Mouse (Mus musculus) heart, embryonic 10.5 days (tissue): ENCODE data around the gene Fstl3. TPM values are rescaled to one million over a fixed set of nuclear protein-coding genes. Genes with fewer than 3 reads are reported as not detected.

ENCODE experiments used
- DNase-seq: peaks from one replicate; pipeline ENCODE4 v3.0.0-alpha.2; 2017; ENCODE audit warnings: low spot score
- H3K27ac ChIP-seq: fragments of 300-500 bp; sonication (generic); 2 replicates; pipeline ENCODE4 v1.5.1; 2016; ENCODE audit warnings: mild to moderate bottlenecking
- H3K27me3 ChIP-seq: fragments of 300-500 bp; sonication (generic); 2 replicates; pipeline ENCODE4 v1.6.1; 2016; ENCODE audit warnings: mild to moderate bottlenecking; ENCODE audit not compliant: poor library complexity, insufficient read depth, severe bottlenecking
- H3K36me3 ChIP-seq: fragments of 300-500 bp; sonication (generic); 2 replicates; pipeline ENCODE4 v1.6.1; 2016; ENCODE audit warnings: mild to moderate bottlenecking, moderate library complexity
- H3K4me1 ChIP-seq: fragments of 300-500 bp; sonication (generic); 2 replicates; pipeline ENCODE4 v1.6.1; 2016; ENCODE audit warnings: mild to moderate bottlenecking
- H3K4me3 ChIP-seq: fragments of 300-500 bp; sonication (generic); 2 replicates; pipeline ENCODE4 v1.5.1; 2016; ENCODE audit warnings: mild to moderate bottlenecking, moderate library complexity
- H3K9me3 ChIP-seq: fragments of 300-500 bp; sonication (generic); 2 replicates; pipeline ENCODE4 v1.6.1; 2016; ENCODE audit warnings: mild to moderate bottlenecking, moderate library complexity
- WGBS: fragments of 180-500 bp; shearing (Covaris S2); methylation state at CpG from one replicate; pipeline ENCODE4 v1.1.7; 2016; 5-methylcytosine and 5-hydroxymethylcytosine counted together
- polyA plus RNA-seq: library from polyadenylated mRNA; unstranded; fragments of >200 nt; fragmentation: Nextera tagmentation; extraction: Ambion mirVana; gene quantifications from 2 replicates; pipeline ENCODE4 v1.2.1, GENCODE M21; 2016

Fstl3 gene
- polyA plus RNA-seq, 1 experiment from 2014 or later, result 7.9 TPM

DNA sequence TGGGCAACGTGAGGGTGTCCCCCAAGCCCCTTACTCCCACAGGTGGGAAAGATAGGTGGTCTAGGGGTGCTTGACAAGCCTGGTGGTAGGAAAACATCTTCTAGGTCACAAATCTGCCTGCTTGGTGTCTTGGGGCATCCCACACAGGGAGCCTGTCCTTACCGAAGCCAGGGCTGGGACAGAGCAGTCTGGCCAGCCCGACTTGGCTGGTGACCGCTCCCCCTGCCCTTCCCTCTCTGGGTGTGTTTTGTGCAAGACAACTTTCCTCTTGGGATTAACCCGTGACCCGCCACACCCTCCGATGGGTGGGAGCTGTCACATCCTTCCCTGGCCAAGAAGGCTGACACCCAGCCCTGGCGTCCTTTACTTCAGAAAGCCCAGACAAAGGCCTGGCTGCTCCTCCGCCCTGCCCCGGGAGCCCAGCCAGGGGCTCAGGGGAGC, 17.4 kb downstream of the Fstl3 start:
- Histone ChIP-seq H3K27me3 (no peaks in the 10 kb centered on the region), H3K4me3 (peak overlapping the region; percentile 89), H3K9me3 (no peaks in the 10 kb centered on the region), H3K4me1 (peaks cover 34% of the 10 kb centered on the region), H3K27ac (peak overlapping the region; percentile 93), H3K36me3 (no peaks in the 10 kb centered on the region)
- DNase-seq, result no peak
- WGBS, result 12% methylated on average over 10 of the region's 10 CpGs

DNA sequence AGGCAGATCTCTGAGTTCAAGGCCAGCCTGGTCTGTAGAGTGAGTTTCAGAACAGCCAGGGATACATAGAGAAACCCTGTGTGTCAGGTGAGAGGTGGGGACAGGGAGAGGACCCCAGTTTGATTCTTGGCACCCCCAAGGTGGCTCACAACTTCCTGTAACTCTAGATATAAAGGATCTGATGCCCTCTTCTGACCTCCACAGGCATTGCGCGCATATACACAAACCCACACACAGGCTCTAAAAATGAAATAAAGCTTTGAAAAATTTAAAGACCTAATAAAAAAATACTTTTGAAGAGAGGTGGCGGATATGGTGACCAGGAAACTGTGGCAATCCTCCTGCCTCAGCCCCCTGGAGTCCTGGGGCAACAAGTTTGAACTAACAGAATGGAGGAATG, 18.8 kb downstream of the Fstl3 start:
- H3K27me3 ChIP-seq, result no peaks in the 10 kb centered on the region
- no peak for DNase-seq
- no peak overlapping the region for H3K27ac ChIP-seq
- peaks cover 40% of the 10 kb centered on the region for H3K4me1 ChIP-seq
- no peaks in the 10 kb centered on the region for H3K36me3 ChIP-seq
- 0 out of 2 replicates have a peak overlapping the region, but pooled peaks have one; percentile 8 for H3K4me3 ChIP-seq
- 95% methylated on average over 3 of the region's 3 CpGs for WGBS
- H3K9me3 ChIP-seq, result no peaks in the 10 kb centered on the region

DNA sequence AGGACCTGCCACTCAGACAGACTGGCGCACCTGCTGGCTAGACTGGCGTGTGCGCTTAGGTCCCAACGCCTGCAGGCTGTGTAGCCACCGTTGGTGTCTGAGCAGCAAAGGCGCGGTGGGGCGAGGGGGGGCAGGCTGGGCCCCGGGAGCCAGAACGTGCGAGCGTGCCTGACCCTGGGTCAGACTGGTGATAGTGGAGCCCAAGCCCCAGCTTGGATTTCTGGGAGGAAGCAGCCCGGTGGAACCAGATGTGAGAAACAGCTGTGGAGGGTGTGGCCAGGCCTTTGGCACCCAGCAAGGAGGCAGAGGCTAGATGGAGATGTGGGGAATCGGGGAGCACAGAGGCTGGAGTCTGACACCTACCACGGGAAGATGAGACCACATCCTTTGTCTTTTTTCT, 20.3 kb downstream of the Fstl3 start:
- DNase-seq, result no peak
- no peaks in the 10 kb centered on the region for H3K36me3 ChIP-seq
- no peak overlapping the region for H3K4me3 ChIP-seq
- H3K9me3 ChIP-seq, result no peaks in the 10 kb centered on the region
- whole genome bisulfite sequencing, result 34% methylated on average over 15 of the region's 15 CpGs
- no peaks in the 10 kb centered on the region for H3K27me3 ChIP-seq
- H3K27ac ChIP-seq, result no peak overlapping the region; the same call in 1 of the 2 replicates
- peaks cover 50% of the 10 kb centered on the region for H3K4me1 ChIP-seq

DNA sequence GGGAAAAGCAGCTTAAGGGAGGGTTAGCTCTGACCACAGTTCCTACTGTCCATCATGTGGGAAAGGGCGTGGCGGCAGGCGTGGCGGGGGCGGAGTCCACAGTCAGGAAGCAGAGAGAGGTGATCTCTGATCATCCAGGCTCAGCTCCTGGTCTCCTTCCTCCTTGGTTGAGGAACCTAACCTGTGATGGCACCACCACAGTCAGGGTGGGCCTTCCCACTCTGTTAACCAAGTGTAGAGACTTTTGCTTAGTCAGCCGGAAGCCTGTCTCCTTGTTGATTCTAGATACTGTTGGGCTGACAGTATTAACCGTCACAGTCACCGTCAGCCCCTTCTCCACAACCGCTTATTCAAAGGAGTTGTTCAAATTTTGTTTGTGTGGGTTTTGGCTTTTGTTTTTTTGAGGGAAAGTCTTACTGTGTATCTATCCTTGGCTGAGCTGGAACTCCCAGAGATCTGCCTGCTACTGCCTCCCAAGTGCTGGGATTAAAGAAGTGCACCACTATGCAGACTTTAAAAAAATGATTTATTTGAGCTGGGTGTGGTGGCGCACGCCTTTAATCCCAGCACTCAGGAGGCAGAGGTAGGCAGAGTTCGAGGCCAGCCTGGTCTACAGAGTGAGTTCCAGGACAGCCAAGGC, 21.3 kb downstream of the Fstl3 start:
- 74% methylated on average over 12 of the region's 12 CpGs for WGBS
- no peak for DNase-seq
- H3K4me1 ChIP-seq, result peaks cover 57% of the 10 kb centered on the region
- H3K27me3 ChIP-seq, result no peaks in the 10 kb centered on the region
- H3K4me3 ChIP-seq, result 0 out of 2 replicates have a peak overlapping the region, but pooled peaks have one; percentile 0
- no peaks in the 10 kb centered on the region for H3K9me3 ChIP-seq
- H3K27ac ChIP-seq, result no peak overlapping the region
- no peaks in the 10 kb centered on the region for H3K36me3 ChIP-seq

DNA sequence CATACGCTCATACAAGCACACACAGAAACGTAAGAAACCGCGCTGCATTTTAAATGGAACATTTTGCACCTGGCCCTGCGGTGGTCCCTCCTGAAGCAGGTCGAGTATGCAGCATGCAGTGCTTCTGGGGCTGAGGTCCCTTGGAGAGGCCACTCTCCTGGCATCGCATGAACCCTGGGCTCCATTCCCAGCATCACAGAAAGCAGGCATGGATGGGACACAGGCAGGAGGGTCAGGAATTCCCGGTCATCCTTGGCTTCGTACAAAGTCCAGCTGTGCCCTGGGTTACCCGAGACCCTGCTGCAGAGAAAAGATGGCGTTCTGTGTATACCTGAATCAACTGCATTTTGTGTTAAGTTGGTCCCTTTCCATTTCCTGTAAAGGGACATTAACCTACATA, 23.4 kb downstream of the Fstl3 start:
- peaks cover 56% of the 10 kb centered on the region for H3K4me1 ChIP-seq
- no peaks in the 10 kb centered on the region for H3K27me3 ChIP-seq
- H3K9me3 ChIP-seq, result no peaks in the 10 kb centered on the region
- 84% methylated on average over 11 of the region's 11 CpGs for WGBS
- H3K4me3 ChIP-seq, result no peak overlapping the region
- no peak for DNase-seq
- H3K36me3 ChIP-seq, result peaks cover 2% of the 10 kb centered on the region; the same call in 1 of the 2 replicates
- peak overlapping the region; percentile 52; the same call in 1 of the 2 replicates for H3K27ac ChIP-seq

DNA sequence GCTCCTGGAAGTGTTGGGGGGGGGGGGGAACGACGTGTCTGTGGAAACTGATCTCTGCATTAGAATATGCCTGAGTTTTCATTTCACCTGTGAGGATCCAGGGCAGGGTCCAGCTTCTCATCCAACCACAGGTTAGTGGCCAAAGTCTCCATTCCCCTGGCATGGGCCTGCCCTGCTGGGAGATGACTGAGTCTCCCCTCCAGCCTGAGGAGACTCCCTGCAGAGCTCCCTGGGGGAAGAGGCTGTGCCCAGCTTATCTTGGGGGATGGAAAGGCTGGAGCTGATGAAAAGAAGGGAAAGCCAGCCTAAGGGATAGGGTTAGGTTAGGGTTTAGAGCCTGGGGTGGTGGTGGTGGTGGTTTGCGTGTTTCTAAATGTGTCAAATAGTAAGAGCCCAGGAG, 24.8 kb downstream of the Fstl3 start:
- Histone ChIP-seq H3K27me3 (no peaks in the 10 kb centered on the region), H3K27ac (peak overlapping the region; percentile 76), H3K9me3 (no peaks in the 10 kb centered on the region), H3K4me1 (peaks cover 67% of the 10 kb centered on the region), H3K36me3 (peaks cover 3% of the 10 kb centered on the region; the same call in 1 of the 2 replicates), H3K4me3 (0 out of 2 replicates have a peak overlapping the region, but pooled peaks have one; percentile 30)
- no peak for DNase-seq
- 11% methylated on average over 3 of the region's 3 CpGs for WGBS

DNA sequence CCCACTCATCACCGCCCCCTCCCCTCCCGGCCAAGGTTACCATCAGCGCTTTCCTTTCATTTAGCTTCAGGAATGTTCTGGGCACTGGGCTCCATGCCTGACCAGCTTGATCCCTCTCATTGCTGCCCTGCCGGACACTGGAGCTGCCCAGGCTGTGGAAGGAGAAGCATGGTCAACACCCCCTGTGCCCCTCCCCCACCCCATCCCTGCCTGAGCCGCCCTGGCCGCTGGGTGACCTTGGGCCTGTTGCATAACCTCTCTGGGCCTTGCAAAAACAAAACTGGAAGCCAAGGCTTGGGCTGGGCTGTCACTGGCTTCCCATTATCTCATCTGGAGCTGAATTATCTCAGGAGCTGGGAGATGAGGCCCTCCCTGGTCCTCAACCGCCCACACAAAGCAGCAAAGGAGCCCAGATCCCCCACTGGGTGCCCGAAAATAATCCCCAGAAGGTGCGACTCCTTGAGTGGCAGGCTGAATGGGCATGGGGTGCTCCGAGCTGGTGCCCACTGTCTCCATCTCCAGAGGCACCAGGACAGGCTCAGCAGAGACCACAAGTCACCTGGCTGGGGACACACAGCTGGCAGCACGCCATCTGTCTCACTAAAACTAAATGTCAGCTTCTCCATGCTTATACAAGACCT, 25.4 kb downstream of the Fstl3 start:
- WGBS, result 22% methylated on average over 11 of the region's 11 CpGs
- Histone ChIP-seq H3K36me3 (peaks cover 4% of the 10 kb centered on the region; the same call in 1 of the 2 replicates), H3K9me3 (no peaks in the 10 kb centered on the region), H3K27ac (peak overlapping the region; percentile 76), H3K27me3 (no peaks in the 10 kb centered on the region), H3K4me3 (peak overlapping the region; percentile 30), H3K4me1 (peaks cover 68% of the 10 kb centered on the region)
- no peak for DNase-seq

DNA sequence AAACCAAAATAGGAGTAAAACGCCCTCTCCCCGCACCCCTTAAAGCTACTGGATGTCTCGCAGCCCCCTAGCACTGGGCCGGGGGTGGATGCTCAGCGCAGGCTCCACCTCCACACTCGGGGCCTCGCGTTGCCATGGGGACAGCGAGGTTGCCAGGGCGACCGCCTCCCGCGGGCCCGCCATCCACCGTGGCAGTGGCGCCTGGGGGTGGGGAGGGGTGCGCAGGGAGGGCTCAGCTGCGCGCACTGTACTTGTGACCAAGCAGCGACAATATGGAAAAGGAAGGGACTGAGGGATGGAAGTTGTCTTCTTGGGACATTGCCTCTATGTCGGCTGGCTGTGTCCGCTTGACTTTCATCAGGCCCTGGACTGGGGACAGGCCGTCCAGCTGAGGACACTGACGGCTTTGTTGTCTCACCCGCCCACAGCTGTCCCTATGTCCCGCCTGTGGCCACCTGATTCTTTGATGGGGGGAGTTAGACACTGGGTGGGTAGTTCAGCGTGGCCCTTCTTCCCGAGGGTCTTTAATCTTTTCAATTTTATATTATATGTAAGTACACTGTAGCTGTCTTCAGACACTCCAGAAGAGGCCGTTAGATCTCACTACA, 26.7 kb downstream of the Fstl3 start:
- H3K9me3 ChIP-seq, result no peaks in the 10 kb centered on the region
- H3K27ac ChIP-seq, result peak overlapping the region; percentile 76
- H3K4me1 ChIP-seq, result peaks cover 69% of the 10 kb centered on the region
- no peaks in the 10 kb centered on the region for H3K27me3 ChIP-seq
- H3K36me3 ChIP-seq, result peaks cover 11% of the 10 kb centered on the region
- DNase-seq, result no peak
- H3K4me3 ChIP-seq, result peak overlapping the region; percentile 34; the same call in 1 of the 2 replicates
- WGBS, result 15% methylated on average over 29 of the region's 29 CpGs

DNA sequence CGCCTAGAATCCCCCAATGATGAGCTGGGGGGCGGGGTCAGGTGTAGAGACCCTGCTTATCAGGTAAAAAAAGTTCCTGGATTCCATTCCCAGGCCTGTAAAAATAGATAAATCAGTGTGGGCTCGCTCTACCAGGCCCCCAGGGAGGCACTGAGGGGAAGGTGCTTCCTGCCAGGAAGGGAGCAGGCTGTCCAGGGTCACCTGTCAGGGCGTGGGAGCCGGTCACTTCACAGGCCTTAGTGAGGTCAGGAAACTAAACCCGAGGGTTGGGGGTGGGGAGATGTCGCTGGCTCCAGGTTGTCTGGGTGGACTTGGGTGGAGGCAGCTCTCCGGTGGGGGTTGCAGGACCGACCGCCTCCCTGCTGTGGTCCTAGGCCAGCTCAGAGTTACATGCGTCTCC, 28.6 kb downstream of the Fstl3 start:
- peaks cover 22% of the 10 kb centered on the region for H3K36me3 ChIP-seq
- H3K4me3 ChIP-seq, result peak overlapping the region; percentile 25; the same call in 1 of the 2 replicates
- H3K27me3 ChIP-seq, result no peaks in the 10 kb centered on the region
- WGBS, result 19% methylated on average over 11 of the region's 11 CpGs
- DNase-seq, result no peak
- H3K4me1 ChIP-seq, result peaks cover 65% of the 10 kb centered on the region
- H3K27ac ChIP-seq, result peak overlapping the region; percentile 81
- H3K9me3 ChIP-seq, result no peaks in the 10 kb centered on the region

DNA sequence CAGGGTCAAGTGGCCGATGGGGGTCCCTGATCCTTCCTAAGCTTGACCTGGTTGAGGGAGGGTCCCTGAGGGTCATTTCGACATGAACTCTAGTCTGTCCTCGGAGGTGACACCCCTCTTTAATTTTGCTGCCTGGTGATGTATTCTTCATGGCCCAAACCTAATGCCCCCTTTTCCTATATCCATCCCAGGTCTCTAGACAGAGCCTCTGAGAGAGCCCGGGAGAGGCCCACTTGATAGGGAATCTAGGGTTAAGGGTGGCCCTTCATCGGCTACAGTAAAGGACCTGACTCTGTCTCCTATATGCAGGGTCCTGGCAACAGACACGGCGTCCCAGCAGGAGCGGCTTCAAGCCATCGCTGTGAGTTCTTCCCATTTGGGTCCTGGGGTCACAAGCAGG, 29.3 kb downstream of the Fstl3 start:
- peak overlapping the region; percentile 25 for H3K4me3 ChIP-seq
- H3K4me1 ChIP-seq, result peaks cover 63% of the 10 kb centered on the region

DNA sequence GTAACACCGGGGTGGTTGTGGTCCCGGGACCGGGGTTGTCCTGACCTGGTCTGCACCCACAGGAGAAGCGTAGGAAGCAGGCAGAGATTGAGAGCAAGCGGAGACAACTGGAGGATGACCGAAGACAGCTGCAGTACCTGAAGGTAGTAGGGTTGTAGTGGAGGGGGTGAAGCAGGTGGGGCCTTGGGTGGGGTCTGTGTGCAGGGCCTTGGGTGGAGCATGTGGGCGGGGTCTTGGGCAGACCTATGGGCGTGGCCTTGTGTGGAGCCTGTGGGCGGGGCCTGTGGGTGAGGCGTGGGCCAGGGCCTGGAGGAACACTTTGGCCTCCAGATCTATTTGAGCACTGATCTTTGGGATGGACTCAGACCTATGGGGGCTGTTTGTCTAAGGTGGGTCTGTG, 29.9 kb downstream of the Fstl3 start:
- Histone ChIP-seq H3K4me3 (peak overlapping the region; percentile 25), H3K27ac (peak overlapping the region; percentile 81; the same call in 1 of the 2 replicates), H3K27me3 (no peaks in the 10 kb centered on the region), H3K9me3 (no peaks in the 10 kb centered on the region), H3K36me3 (peaks cover 33% of the 10 kb centered on the region), H3K4me1 (peaks cover 60% of the 10 kb centered on the region)
- no peak for DNase-seq
- WGBS, result 71% methylated on average over 10 of the region's 10 CpGs

More for the DNA sequence above, 29.3 kb downstream of the Fstl3 start:
- Histone ChIP-seq H3K9me3 (no peaks in the 10 kb centered on the region), H3K27me3 (no peaks in the 10 kb centered on the region), H3K27ac (peak overlapping the region; percentile 81), H3K36me3 (peaks cover 28% of the 10 kb centered on the region)
- 71% methylated on average over 9 of the region's 9 CpGs for WGBS
- DNase-seq, result no peak

DNA sequence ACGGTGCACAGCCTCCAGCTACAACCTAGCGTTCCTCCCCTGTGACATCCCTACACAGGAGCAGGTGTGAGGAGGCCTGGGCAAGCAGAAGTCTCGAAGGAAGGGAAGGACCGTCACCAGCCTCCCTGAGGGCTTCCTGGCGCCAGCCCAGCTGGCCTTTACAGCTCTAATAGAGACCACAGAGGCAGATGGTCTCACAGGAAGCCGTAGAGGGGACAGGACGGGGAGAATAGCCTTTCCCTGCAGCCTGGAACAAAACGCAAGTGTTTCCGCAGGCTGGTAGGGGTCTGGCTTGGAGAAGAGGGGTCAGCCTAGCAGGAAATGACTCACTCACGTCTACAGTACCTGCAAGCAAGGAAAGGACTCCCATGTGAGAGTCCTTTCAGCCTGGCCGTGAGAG, 30.8 kb downstream of the Fstl3 start:
- Histone ChIP-seq H3K4me1 (peaks cover 56% of the 10 kb centered on the region), H3K4me3 (peak overlapping the region; percentile 25; the same call in 1 of the 2 replicates)

DNA sequence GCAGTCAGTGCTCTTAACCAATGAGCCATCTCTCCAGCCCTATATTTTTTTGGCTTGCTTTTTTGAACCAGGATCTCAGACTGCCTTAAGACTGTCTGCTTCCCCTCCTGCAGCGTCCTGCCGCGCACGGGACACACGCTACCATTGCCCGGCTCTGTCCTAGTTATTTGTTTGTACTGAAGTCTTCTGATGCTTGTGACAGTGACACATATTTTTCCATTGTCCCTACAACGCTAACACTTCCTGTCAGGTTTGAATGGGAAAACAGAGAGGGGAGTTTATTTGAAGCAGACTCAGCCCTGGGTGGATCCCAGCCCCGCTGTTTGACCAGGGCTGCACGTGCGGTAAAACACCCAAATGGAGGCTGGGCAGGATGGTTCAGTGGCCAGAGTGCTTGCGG, 31.7 kb downstream of the Fstl3 start:
- 75% methylated on average over 11 of the region's 11 CpGs for WGBS
- H3K4me3 ChIP-seq, result 0 out of 2 replicates have a peak overlapping the region, but pooled peaks have one; percentile 25
- H3K27ac ChIP-seq, result peak overlapping the region; percentile 81; the same call in 1 of the 2 replicates
- H3K36me3 ChIP-seq, result peaks cover 38% of the 10 kb centered on the region
- peaks cover 47% of the 10 kb centered on the region for H3K4me1 ChIP-seq
- no peaks in the 10 kb centered on the region for H3K27me3 ChIP-seq
- DNase-seq, result no peak
- no peaks in the 10 kb centered on the region for H3K9me3 ChIP-seq

More for the DNA sequence above, 30.8 kb downstream of the Fstl3 start:
- no peaks in the 10 kb centered on the region for H3K27me3 ChIP-seq
- H3K27ac ChIP-seq, result peak overlapping the region; percentile 81
- no peaks in the 10 kb centered on the region for H3K9me3 ChIP-seq
- 67% methylated on average over 11 of the region's 11 CpGs for WGBS
- DNase-seq, result no peak
- peaks cover 38% of the 10 kb centered on the region for H3K36me3 ChIP-seq
